Mouse (Mus musculus) lung, adult 18-20 months (tissue): ENCODE measurements around the gene Aco1.
A peak's percentile ranks its signal among the peaks of the same experiment; 100 is the strongest.

ENCODE experiments used
- DNase-seq, 2 experiments: peaks; one replicate each; pipeline ENCODE4 v3.0.0; 2022; ENCODE audit warnings: mixed read lengths in 2 of 2

Aco1 gene

DNA sequence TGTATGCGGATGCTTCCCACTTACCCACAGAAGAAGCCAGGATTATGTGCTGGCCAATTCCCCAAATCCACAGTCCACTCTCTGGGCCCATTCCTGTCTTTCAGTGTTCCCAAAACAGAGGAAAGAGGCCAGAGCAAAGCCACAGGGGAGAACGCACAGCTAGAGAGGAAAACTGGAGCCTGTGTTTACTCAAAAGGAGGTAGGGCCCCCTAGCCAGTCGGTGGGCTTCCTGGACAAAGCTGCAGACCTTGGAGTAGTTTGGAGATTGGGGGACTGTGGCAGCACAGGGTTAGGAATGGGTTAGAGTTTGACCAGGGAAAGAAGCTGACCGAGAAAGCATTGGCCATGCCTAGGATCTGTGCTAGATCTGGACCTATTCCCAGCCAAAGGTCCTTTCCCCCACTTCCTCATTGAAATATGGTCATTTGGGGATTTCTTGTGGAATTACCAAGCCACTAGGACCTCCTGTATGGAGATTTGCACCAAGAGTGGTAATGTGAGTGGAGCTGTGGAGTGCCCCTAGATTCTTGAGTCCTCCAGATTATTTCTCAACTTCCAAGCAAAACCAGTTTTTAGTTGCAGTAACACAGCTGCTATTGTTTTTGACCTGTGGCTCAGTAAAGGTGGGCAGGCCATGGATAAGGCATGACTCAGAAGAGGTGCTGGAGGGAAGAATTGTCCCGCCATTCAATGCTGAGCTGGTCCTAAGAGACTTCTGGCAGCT, 14.8 kb downstream of the Aco1 start:
- DNase-seq, result peak in 1 of 2 experiments; percentile 32

DNA sequence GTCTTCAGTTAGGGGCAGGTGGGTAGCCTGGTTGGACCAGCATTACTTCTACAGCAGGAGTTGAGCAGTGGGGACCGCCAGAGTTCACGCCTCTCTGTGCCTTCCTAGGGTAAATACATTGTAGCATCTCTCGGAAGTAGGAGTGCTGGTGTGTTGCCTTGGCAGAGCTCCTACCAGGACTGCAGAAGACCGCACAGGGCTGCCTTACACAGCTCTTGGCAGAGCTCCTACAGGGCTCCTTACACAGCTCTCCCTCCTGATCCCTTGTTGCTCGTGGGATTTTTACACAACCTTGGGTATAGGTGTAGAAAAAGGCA, 15.3 kb downstream of the Aco1 start:
- no peak for DNase-seq

DNA sequence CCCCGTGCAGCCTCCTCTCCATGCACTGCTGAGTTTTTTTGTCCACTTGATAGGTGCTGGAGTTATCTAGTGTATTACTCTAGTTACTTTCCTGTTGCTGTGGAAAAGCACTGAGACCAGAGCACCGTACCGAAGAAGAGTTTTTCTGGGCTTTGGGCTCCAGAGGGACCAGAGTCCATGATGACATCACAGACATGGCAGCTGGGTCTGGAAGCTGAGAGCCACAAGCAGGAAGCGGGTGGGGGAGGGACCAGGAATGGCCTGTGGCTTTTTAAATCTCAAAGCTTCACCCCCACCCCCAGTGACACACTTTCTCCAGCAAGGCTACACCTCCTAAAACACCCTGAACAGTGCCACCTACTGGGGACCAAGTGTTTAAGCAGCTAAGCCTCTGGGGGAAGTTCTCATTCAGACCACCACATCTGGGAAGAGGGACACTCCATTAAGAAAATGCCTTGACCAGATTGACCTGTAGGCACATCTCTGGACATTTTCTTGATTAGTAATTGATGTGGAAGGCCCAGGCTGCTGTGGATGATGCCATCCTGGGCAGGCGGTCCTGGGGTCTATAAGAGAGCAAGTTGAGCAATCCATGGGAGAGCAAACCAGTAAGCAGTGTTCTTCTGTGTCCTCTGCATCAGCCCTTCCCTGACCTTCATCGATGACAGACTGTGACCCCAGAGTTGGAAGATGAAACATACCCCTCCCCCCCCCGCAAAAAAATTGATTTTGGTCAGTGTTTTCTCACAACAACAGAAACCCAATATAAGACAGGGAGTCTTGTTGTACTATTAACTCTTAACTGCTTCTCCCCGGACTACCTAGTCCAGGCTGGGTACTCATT, 17.9 kb downstream of the Aco1 start:
- DNase-seq, result no peak

- no peak for DNase-seq
These were observed 20.8 kb downstream of the Aco1 start for GRCm38 (mm10) chr4:40163646-40164045.

DNA sequence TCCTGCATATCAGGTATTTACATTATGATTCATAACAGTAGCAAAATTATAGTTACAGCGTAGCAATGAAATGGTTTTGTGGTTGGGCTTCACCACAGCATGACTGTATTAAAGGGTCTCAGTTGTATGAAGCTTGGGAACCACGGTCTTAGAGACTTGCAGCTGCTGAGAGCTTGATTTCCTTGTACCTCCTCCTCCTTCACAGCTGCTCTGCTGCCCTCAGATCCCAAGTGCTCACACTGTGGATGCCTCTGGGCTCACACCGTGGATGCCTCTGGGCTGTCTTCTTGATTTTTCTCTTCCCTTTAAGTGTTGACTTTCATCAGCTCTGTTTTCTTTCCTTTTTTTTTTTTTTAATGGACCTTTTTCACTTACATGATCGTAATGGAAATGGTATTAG, 28.6 kb downstream of the Aco1 start:
- no peak for DNase-seq

GRCm38 (mm10) chr4:40172336-40172735, 29.5 kb downstream of the Aco1 start:
- no peak for DNase-seq

DNA sequence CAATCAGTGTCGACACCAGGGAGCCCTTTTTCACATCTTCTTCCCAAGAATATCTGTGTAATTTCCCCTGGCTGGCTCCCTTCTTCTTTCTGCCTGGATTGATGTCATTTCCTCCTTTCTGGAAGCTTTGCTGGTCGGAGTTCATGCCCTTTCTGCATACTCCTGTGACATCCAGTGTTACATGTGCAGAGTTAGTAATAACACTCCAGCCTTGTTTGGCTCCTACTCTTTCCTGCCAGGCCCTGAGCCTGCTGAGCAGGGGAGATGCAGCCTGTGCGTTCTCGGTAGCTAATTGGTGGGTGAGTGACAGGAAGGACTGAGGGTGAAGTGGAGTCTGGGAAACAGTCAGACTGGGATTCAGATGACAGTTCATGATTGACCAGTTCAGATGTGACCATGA, 31.4 kb downstream of the Aco1 start:
- peak in 1 of 2 experiments; percentile 21 for DNase-seq

GRCm38 (mm10) chr4:40178584-40178983, 35.7 kb downstream of the Aco1 start:
- no peak for DNase-seq

DNA sequence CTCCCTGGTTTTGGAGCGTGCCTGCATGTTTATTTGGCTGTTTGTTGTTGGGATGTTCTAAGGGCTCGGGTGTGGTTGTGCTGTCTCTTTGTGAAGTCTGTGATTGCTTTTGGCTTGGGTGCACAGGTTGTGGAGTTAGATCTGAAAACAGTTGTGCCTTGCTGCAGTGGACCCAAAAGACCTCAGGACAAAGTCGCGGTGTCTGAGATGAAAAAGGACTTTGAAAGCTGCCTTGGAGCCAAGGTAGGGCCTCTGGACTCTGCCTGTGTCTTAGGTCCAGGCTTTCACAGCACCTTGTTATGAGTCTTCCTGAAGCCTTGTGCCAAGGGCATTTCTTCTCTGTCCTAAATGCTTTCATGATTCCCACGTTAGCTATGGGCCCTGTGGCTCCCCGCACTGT, 37.2 kb downstream of the Aco1 start:
- no peak for DNase-seq

DNA sequence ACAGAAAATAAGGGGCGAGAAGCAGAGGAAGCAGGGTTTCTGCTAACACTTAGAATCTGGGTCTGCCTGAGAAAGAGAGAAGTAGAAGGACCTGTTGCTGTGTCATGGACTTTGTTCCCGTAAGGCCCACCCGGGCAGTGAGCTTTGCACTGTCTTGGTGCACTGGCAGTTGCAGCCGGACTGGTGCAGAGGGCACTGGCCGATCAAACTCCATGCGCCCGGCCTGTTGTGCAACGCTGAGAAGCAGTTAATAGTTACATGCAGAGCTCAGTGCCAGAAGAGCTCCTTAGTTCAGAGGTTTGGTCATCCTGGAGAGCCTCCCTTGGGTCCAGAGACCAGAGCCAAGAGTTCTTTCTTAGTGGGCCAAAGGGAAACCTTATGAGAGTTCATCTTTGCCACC, 38.8 kb downstream of the Aco1 start:
- DNase-seq, result peak; percentile 25 to 26

DNA sequence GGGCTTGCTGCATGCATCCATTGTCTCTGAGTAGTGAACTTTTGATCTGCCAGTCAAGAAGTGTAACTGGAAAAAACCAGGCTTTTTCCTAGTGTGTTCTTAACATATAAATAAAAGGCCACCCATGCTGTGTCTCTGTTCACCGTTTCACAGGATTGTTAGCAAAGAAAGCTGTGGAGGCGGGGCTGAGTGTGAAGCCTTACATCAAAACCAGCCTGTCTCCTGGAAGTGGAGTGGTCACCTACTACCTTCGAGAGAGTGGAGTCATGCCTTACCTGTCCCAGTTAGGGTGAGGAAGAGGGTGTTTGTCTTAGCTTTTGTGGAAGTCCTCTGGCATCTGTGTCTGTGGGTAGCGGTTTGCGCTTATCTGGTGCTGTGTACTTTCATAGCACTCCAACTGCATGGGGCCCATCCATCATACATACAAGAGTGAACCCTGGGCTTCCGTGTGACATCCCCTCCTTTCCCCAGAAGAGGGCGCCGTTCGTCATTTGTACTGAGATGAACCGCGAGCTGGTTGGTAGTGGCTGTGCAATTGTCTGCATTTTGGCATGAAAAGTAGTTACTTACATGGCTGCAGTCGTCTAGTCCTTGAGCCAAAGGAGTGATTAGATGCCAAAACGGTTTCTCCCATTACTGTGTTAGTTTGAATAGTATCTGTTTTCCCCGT, 39.9 kb downstream of the Aco1 start:
- peak; percentile 60 to 66 for DNase-seq

DNA sequence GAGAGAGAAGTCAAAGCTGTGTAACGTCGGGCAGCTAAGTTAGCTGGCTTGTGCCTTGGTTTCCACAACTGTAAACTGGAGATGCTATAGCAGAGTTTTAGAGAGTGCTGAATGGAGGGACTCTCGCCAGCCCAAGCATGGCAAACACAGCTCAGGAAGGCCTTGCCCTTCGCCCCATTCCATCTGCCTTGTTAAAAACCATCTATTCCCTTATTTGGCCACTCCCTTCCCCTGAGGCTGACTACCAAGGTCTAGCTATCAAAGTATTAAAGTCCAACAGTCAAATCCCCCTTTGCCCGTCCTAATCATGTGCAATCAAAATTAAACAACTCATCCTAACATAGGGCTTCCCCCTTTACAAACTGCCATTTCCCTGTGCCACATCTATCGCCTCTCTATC, 40.9 kb downstream of the Aco1 start:
- no peak for DNase-seq

DNA sequence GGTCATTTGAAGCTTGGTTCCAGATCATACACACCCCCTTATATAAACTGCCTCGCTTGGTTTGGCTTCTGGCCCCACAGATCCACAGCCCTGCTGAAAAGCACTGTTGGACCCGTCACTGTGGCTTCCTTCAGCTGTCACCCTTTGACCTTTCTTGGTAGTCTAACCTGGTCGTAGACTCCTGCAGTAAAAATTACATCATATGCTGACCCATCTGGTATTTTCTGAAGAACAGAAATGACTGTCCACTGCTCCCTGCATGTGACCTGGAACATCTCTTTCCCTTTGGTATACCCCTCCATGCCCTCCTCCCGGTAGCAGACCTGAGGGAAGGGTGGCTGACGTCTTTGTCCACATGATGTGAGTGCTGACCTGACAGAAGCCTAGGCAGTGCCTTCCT, 41.6 kb downstream of the Aco1 start:
- no peak for DNase-seq

DNA sequence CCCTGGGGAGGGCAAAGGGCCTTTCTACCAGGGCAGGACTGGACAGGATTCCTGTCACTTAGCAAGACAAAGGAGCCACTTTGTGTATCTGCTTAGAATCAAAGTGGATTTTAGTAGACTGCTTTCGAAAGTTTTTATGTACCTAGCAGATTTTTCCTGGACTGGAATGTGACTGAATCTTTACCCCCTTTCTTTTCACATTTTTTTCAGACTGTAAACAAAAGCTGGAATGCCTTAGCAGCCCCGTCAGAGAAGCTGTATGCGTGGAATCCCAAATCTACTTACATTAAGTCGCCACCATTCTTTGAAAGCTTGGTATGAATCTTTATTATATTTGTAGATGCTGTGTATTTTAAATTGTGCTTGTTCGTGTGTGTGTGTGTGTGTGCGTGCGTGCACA, 45.1 kb downstream of the Aco1 start:
- DNase-seq, result no peak

DNA sequence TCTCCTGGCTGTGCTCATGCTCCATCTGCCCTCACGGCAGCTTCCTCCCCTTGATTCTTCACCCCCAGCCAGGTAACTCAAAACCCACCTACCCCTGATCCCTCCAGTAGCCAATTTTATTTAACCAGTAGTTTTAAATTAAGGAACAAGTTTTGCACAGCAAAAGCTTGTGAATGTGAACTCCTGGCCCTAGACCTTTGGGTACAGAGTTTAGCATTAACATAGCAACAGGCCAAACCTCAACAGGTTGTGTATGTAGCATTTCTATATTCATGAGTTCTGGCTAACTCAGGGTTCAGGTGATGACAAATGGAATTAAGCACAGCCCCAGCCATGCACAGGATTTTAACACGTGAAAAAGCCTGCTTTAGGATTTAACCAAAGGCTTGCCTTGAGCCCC, 49.4 kb downstream of the Aco1 start:
- no peak for DNase-seq

- no peak for DNase-seq
These were observed 50.6 kb downstream of the Aco1 start for GRCm38 (mm10) chr4:40193461-40193860.

DNA sequence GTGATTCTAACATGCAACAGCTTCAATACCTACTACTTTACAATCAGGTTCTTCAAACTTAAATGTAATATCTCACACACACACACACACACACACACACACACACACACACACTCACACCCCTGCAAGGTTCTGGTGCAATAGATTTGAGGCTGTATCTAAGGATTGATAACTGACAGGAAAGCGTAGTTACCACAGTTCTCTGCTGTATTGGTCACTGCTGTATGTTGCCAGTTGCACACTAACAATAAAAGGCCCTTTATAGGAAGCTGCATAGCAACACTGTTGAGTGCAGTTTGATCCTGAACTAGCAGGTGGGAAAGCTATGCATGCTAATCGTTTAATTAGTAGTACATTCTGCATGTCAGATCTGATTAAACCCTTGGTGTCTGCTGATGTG, 52.5 kb downstream of the Aco1 start:
- no peak for DNase-seq

GRCm38 (mm10) chr4:40202205-40202604, 59.3 kb downstream of the Aco1 start:
- DNase-seq, result no peak

DNA sequence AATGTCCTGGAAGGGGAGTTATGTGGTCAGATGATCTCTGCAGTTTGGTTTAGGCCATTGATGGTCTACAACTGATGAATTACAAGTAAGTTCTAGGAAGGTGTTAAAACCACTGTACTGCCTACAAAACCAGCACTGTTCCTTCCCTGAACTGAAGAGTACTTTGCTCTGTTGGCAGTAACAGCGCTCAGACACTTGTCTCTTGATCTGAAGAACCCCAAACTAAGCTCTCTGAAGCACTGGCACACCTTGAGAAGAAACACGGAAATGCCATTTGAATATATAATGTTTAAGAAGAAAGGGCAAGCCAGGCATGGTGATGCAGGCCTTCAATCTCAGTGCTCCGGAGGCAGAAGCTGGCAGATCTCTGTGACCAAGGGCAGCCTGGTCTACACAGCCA, 61.5 kb downstream of the Aco1 start:
- peak in 1 of 2 experiments; percentile 18 for DNase-seq

- peak; percentile 35 to 63 for DNase-seq
These were observed 62.5 kb downstream of the Aco1 start for GRCm38 (mm10) chr4:40205231-40205903.

DNA sequence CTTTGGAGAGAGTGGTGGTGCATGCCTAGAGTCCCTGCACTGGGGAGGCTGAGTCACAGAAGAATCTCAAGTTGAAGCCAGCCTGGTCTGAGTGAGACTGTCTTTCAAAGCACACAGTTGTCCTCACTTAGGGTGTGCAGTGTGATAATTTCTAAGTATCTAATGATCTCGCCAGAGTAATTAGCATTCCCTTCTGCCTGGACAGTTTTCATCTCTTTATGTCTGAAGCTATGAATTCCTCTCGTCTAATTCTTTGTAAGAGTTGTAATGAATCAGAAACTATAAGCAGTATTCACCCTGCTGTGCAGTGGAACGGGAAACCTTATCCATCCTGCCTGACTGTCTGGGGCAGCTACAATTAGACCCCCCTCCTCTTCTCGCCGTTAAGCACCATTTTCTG, 64.8 kb downstream of the Aco1 start:
- no peak for DNase-seq

DNA sequence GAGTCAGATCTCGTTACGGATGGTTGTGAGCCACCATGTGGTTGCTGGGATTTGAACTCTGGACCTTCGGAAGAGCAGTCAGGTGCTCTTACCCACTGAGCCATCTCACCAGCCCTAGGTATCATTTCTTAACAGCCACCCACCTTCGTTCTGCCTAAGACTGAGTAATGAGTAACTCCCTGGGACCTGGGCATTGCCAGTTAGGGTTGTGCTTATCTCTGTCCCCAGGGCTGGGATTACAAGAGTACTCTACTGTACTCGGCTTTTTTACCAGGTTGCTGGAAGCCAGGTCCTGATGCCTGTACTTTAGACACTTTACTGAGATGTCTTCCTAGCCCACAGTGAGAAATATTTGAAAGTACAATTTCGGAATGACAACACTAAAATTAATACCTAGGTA, 69.3 kb downstream of the Aco1 start:
- no peak for DNase-seq

DNA sequence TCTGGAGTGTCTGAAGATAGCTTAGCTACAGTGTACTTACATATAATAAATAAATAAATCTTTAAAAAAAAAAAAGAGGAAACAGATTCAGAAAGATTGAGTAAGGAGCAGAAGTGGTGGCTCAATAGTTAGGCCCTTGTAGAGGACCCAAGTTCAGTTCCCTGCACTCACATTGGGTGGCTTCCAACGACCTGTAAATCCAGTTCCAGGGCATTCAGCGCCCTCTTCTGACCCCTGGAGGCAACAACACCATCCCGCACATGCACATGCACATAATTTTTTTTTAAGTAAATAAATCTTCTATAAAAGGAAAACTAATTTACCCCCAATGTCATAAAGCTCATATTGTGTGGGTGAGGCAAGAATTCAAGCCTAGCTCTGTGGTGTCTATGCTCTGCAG, 75.0 kb downstream of the Aco1 start:
- no peak for DNase-seq
